Mouse (Mus musculus): ENCODE measurements around the gene Gm1993. TPM values are rescaled to one million over a fixed set of nuclear protein-coding genes. Genes with fewer than 3 reads are reported as not detected.
"Not testable (repeated sequence)": the region's sequence is repeated elsewhere in the genome, so short reads cannot be mapped to it uniquely, and the experiment has no call there.

Gm1993 gene
- total RNA-seq (2021), result not detected in 2 replicates
- long read RNA-seq, result 0 reads

DNA sequence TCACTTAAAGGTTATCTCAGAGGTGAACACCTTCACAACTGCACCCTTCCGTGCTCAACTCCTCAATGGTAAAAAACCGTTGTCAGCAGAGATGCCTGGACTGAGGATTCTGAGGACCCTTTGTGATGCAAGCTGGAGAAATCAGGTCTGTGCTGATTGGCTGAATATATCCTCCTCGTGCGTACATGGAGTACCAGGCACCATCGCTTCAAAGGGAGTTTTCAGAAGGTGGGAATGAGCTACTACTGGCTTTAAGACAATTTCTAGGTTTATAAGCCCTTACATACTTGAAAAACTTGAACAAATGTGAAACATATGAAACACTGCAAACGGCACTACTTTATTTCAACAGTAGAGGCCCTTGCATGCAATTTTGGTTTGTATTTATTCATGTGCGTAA lies at the start of gene Gm1993:
Gm1993 (minus strand) TSS at position 101 of the 400 bp plus-strand sequence.
- not testable (repeated sequence) for DNase-seq

All from adrenal gland, postnatal 25 days (tissue).